Comparison of ENCODE assay signal across 15 mouse cellular contexts in the genomic region with DNA sequence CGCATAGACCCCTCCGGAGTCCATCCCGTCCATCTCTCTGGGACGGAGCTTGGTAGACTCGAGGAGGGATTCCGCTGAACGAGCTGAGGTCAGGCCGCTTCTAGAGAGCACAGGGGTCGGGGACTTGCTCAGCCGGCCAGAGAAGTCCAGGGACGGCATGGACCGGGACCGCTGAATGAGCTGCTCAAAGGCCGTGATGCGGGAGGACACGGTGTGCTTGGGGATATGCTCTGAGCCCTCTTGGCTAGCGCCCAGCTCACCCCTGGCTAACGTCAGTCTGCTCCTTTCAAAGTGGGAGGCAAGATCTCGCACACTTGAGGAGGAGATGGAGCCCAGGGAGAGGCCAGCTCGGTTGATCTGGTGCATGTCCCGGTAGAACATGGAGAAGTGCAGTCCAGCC.
"Had no signal": no experiment of that assay in that cellular context is flagged by ENCODE, and none has a peak within 500 bp of the region (broad histone marks: within the 10 kb centered on the region; RNA-seq: fewer than 3 reads in every experiment).

No protein-coding gene starts in this region.

- H3K9me3 ChIP-seq: limb, embryonic 15.5 days; liver, embryonic 12.5 days; megakaryocyte, embryonic 14.5 days; midbrain, embryonic 15.5 days; neural tube, embryonic 12.5 days had no signal

- DNase-seq: kidney, adult 8-10 months; kidney, postnatal 14 days; left cerebral cortex, postnatal 4 days; lung, embryonic 14.5 days; lung, postnatal 10 days; thymus, adult 18-20 months; thymus, postnatal 36 days had no signal

- H3K9ac ChIP-seq: limb, embryonic 15.5 days; liver, embryonic 12.5 days; lung, embryonic 14.5 days; midbrain, embryonic 15.5 days; neural tube, embryonic 12.5 days had no signal

- H3K27me3 ChIP-seq: limb, embryonic 15.5 days; liver, embryonic 12.5 days; midbrain, embryonic 15.5 days; neural tube, embryonic 12.5 days had no signal

- H3K27ac ChIP-seq: limb, embryonic 15.5 days; liver, embryonic 12.5 days; macrophage; midbrain, embryonic 15.5 days; neural tube, embryonic 12.5 days had no signal

- ATAC-seq: intestine, postnatal 0 days; liver, embryonic 12.5 days; midbrain, embryonic 15.5 days had no signal

- H3K4me3 ChIP-seq: limb, embryonic 15.5 days; liver, embryonic 12.5 days; megakaryocyte, embryonic 14.5 days; midbrain, embryonic 15.5 days; neural tube, embryonic 12.5 days had no signal

- H3K4me1 ChIP-seq: limb, embryonic 15.5 days; liver, embryonic 12.5 days; midbrain, embryonic 15.5 days; neural tube, embryonic 12.5 days had no signal

- H3K4me2 ChIP-seq: limb, embryonic 15.5 days; liver, embryonic 12.5 days; lung, embryonic 14.5 days; midbrain, embryonic 11.5 days; midbrain, embryonic 15.5 days; neural tube, embryonic 12.5 days had no signal
